Mouse (Mus musculus) limb, embryonic 14.5 days (tissue): ENCODE data around the gene Lrp6. TPM values are rescaled to one million over a fixed set of nuclear protein-coding genes. Genes with fewer than 3 reads are reported as not detected.
A peak's percentile ranks its signal among the peaks of the same experiment; 100 is the strongest.

Experiments used
- ATAC-seq: fragments of 200-750 bp; cut with Nextera tagmentation; 2 replicates; pipeline ENCODE4 v1.8.0; 2017; ENCODE audit warnings: low read depth, moderate number of reproducible peaks, moderate TSS enrichment; ENCODE audit not compliant: low FRiP score
- DNase-seq: peaks from one replicate; pipeline ENCODE4 v3.0.0-alpha.2; 2015; ENCODE audit warnings: low spot score
- H3K27ac ChIP-seq: fragments of 300-500 bp; sonication (generic); replicated peaks from 2 replicates; pipeline ENCODE4 v1.5.1; 2014; ENCODE audit warnings: low read depth, mild to moderate bottlenecking, low read length, moderate library complexity, mixed read lengths
- H3K27me3 ChIP-seq: fragments of 300-500 bp; sonication (generic); 2 replicates; pipeline ENCODE4 v1.6.1; 2014; ENCODE audit warnings: low read length, mixed read lengths; ENCODE audit not compliant: control insufficient read depth, insufficient read depth
- H3K36me3 ChIP-seq: fragments of 300-500 bp; sonication (generic); 2 replicates; pipeline ENCODE4 v1.6.1; 2014; ENCODE audit warnings: mild to moderate bottlenecking, low read length, moderate library complexity, mixed read lengths; ENCODE audit not compliant: control insufficient read depth, insufficient read depth
- H3K4me1 ChIP-seq: fragments of 300-500 bp; sonication (generic); 2 replicates; pipeline ENCODE4 v1.6.1; 2014; ENCODE audit warnings: antibody characterized with exemption, low read length, mixed read lengths; ENCODE audit not compliant: control insufficient read depth, insufficient read depth
- H3K4me2 ChIP-seq: fragments of 300-500 bp; sonication (generic); replicated peaks from 2 replicates; pipeline ENCODE4 v1.6.1; 2014; ENCODE audit warnings: low read depth, mild to moderate bottlenecking, low read length, moderate library complexity; ENCODE audit not compliant: severe bottlenecking
- H3K4me3 ChIP-seq: fragments of 300-500 bp; sonication (generic); replicated peaks from 2 replicates; pipeline ENCODE4 v1.5.1; 2014; ENCODE audit warnings: low read length
- H3K9ac ChIP-seq: fragments of 300-500 bp; sonication (generic); 2 replicates; pipeline ENCODE4 v1.6.1; 2014; ENCODE audit warnings: mild to moderate bottlenecking, low read depth, low read length, moderate library complexity; ENCODE audit not compliant: severe bottlenecking
- H3K9me3 ChIP-seq: fragments of 300-500 bp; sonication (generic); 2 replicates; pipeline ENCODE4 v1.6.1; 2016; ENCODE audit warnings: low read length; ENCODE audit not compliant: control insufficient read depth
- POLR2A ChIP-seq: fragments of 200-500 bp; IDR thresholded peaks from 2 replicates; pipeline ENCODE4 v1.8.0; 2012; ENCODE audit warnings: inconsistent platforms, mild to moderate bottlenecking, moderate library complexity, borderline replicate concordance; ENCODE audit not compliant: insufficient read depth, insufficient read length; ENCODE audit errors: extremely low read depth
- WGBS: fragments of 180-500 bp; shearing (Covaris S2); extraction: QIAGEN DNeasy Blood & Tissue Kit; methylation state at CpG from one replicate; pipeline ENCODE4 v1.1.7; 2014; 5-methylcytosine and 5-hydroxymethylcytosine counted together
- polyA plus RNA-seq, 2 experiments: library from polyadenylated mRNA; depleted of rRNA in 1 of 2; stranded (reverse) in 1 of 2; unstranded in 1 of 2; fragments of >200 nt; fragmentation: Nextera tagmentation in 1 of 2; extraction: Ambion mirVana in 1 of 2; gene quantifications; 2 replicates each; pipeline versions ENCODE4 v1.2.1 to v1.2.3; 2012 to 2014

Gene Lrp6
- polyA plus RNA-seq, 2 experiments = 39.5 to 42.7 TPM

- Histone ChIP-seq H3K4me2 (no peak overlapping the region), H3K27me3 (no peaks in the 10 kb centered on the region), H3K4me3 (no peak overlapping the region), H3K36me3 (no peaks in the 10 kb centered on the region; the same call in 1 of the 2 replicates), H3K27ac (peak overlapping the region; percentile 56), H3K9me3 (no peaks in the 10 kb centered on the region), H3K9ac (no peak overlapping the region), H3K4me1 (peaks cover 10% of the 10 kb centered on the region; the same call in 1 of the 2 replicates)
- DNase-seq (peak; percentile 74), ATAC-seq (peak; percentile 24; the same call in 1 of the 2 replicates)
- TF ChIP-seq POLR2A = no peak
- WGBS = 48% methylated on average over 9 of the region's 9 CpGs
Measured at GRCm38 (mm10) chr6:134606949-134607746, 40.4 kb upstream of the Lrp6 start.

- DNase-seq = no peak
- ATAC-seq = no peak
Measured at GRCm38 (mm10) chr6:134606540-134606939, 39.8 kb upstream of the Lrp6 start.

DNA sequence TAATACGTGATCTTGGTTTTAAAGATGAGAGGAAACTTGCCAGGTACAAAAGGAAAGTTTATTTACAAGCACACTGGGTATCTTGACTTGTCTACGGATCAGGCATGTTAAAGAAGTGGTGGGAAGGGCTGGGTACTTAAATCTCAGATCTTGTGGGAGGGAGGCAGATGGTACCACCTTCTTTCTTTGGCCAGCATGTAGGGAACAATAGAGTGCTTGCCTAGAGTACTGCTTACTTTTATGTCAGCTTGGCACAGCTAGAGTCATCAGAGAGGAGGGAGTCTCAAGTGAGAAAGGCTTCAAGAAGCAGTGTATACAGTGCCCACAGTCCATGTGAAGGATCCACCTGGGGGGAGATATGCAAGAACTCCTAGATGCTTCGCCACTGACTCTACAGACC lies 38.4 kb upstream of the Lrp6 start:
- Histone ChIP-seq H3K27me3 (no peaks in the 10 kb centered on the region), H3K9ac (no peak overlapping the region), H3K9me3 (no peaks in the 10 kb centered on the region), H3K4me2 (no peak overlapping the region), H3K4me3 (no peak overlapping the region), H3K27ac (no peak overlapping the region), H3K36me3 (no peaks in the 10 kb centered on the region; the same call in 1 of the 2 replicates), H3K4me1 (peaks cover 21% of the 10 kb centered on the region)
- WGBS = 90% methylated on average over 3 of the region's 3 CpGs
- DNase-seq = no peak
- no peak for ATAC-seq
- TF ChIP-seq POLR2A = no peak

More at GRCm38 (mm10) chr6:134606540-134606939, 39.8 kb upstream of the Lrp6 start:
- H3K9me3 ChIP-seq = no peaks in the 10 kb centered on the region
- WGBS = 59% methylated on average over 6 of the region's 6 CpGs
- H3K36me3 ChIP-seq = no peaks in the 10 kb centered on the region; the same call in 1 of the 2 replicates
- no peak overlapping the region for H3K4me3 ChIP-seq
- peaks cover 15% of the 10 kb centered on the region for H3K4me1 ChIP-seq
- H3K4me2 ChIP-seq = no peak overlapping the region
- no peak overlapping the region for H3K9ac ChIP-seq
- no peak for TF ChIP-seq POLR2A
- no peaks in the 10 kb centered on the region for H3K27me3 ChIP-seq
- H3K27ac ChIP-seq = peak overlapping the region; percentile 56

GRCm38 (mm10) chr6:134602371-134603003 lies 35.7 kb upstream of the Lrp6 start:
- Histone ChIP-seq H3K4me1 (peaks cover 21% of the 10 kb centered on the region), H3K9ac (no peak overlapping the region), H3K4me3 (no peak overlapping the region), H3K27me3 (no peaks in the 10 kb centered on the region), H3K27ac (peak overlapping the region; percentile 67; the same call in 1 of the 2 replicates), H3K36me3 (no peaks in the 10 kb centered on the region; the same call in 1 of the 2 replicates), H3K4me2 (no peak overlapping the region; the same call in 1 of the 2 replicates), H3K9me3 (no peaks in the 10 kb centered on the region)
- peak; percentile 84 for ATAC-seq
- peak; percentile 88 for DNase-seq
- 7% methylated on average over 10 of the region's 10 CpGs for WGBS
- no peak for TF ChIP-seq POLR2A

- TF ChIP-seq POLR2A = no peak
- Histone ChIP-seq H3K36me3 (no peaks in the 10 kb centered on the region; the same call in 1 of the 2 replicates), H3K4me1 (peaks cover 21% of the 10 kb centered on the region), H3K9me3 (no peaks in the 10 kb centered on the region), H3K27me3 (no peaks in the 10 kb centered on the region), H3K9ac (no peak overlapping the region), H3K27ac (peak overlapping the region; percentile 71), H3K4me2 (peak overlapping the region; percentile 28; the same call in 1 of the 2 replicates), H3K4me3 (no peak overlapping the region)
- DNase-seq = no peak
- WGBS = 10% methylated on average over 3 of the region's 3 CpGs
- peak; percentile 32 for ATAC-seq
Measured at GRCm38 (mm10) chr6:134601766-134602165, 35.0 kb upstream of the Lrp6 start.
